In genomic region chr2:160256251-160256650, GRCm38 (mm10) we compare ENCODE assay signal across 18 mouse cellular contexts.
"Had no signal": no experiment of that assay in that cellular context is flagged by ENCODE, and none has a peak within 500 bp of the region (broad histone marks: within the 10 kb centered on the region; RNA-seq: fewer than 3 reads in every experiment).

No protein-coding gene starts in this region.

- H3K9me3 ChIP-seq: lung, embryonic 15.5 days; midbrain, embryonic 10.5 days; midbrain, embryonic 13.5 days; neural tube, embryonic 13.5 days had no signal

- H3K27ac ChIP-seq: liver, embryonic 14.5 days; lung, embryonic 15.5 days; midbrain, embryonic 10.5 days; midbrain, embryonic 13.5 days; neural tube, embryonic 13.5 days had no signal

- H3K4me1 ChIP-seq: lung, embryonic 15.5 days; megakaryocyte, embryonic 14.5 days; midbrain, embryonic 10.5 days; midbrain, embryonic 13.5 days; neural tube, embryonic 13.5 days had no signal

- H3K4me3 ChIP-seq: lung, embryonic 15.5 days; megakaryocyte, embryonic 14.5 days; midbrain, embryonic 10.5 days; midbrain, embryonic 13.5 days; myocyte; neural tube, embryonic 13.5 days had no signal

- ATAC-seq: midbrain, embryonic 13.5 days; midbrain, embryonic 16.5 days had no signal

- H3K36me3 ChIP-seq: lung, embryonic 15.5 days; midbrain, embryonic 10.5 days; midbrain, embryonic 13.5 days; neural tube, embryonic 13.5 days had no signal

- DNase-seq: kidney, adult 9 months; kidney, postnatal 14 days; kidney, postnatal 4 days; lung, adult 18-20 months; lung, postnatal 10 days; lung, postnatal 36 days; retina, postnatal 1 day; right cerebral cortex, postnatal 25 days; thymus, adult 18-20 months; thymus, postnatal 36 days had no signal

- H3K27me3 ChIP-seq: lung, embryonic 15.5 days; megakaryocyte, embryonic 14.5 days; midbrain, embryonic 13.5 days; neural tube, embryonic 13.5 days had no signal

- H3K9ac ChIP-seq: liver, embryonic 14.5 days; lung, embryonic 15.5 days; midbrain, embryonic 13.5 days; neural tube, embryonic 13.5 days had no signal

- H3K4me2 ChIP-seq: lung, embryonic 15.5 days; midbrain, embryonic 13.5 days; neural tube, embryonic 13.5 days had no signal
